Mouse (Mus musculus) heart, embryonic 14.5 days (tissue): ENCODE results near the gene Casp9. TPM values are rescaled to one million over a fixed set of nuclear protein-coding genes. Genes with fewer than 3 reads are reported as not detected.

Experiments used
- ATAC-seq: fragments of 200-750 bp; cut with Nextera tagmentation; 2 replicates; pipeline ENCODE4 v1.8.0; 2017; ENCODE audit warnings: low read depth, moderate TSS enrichment; ENCODE audit not compliant: insufficient number of reproducible peaks, insufficient read depth, low FRiP score
- H3K27ac ChIP-seq, 2 experiments: fragments of 200-500 bp in 1 of 2; fragments of 300-500 bp in 1 of 2; sonication (generic) in 1 of 2; replicated peaks in 1 of 2; 2 replicates each; pipeline ENCODE4 v1.5.1; 2012 to 2014; ENCODE audit warnings: low read depth in 2 of 2, low read length in 2 of 2, control low read depth in 1 of 2, mild to moderate bottlenecking in 1 of 2, mixed read lengths in 1 of 2; ENCODE audit not compliant: control insufficient read depth in 1 of 2, insufficient read depth in 1 of 2
- H3K27me3 ChIP-seq: fragments of 300-500 bp; sonication (generic); 2 replicates; pipeline ENCODE4 v1.6.1; 2014; ENCODE audit warnings: mild to moderate bottlenecking, low read length, control low read depth; ENCODE audit not compliant: control insufficient read depth, insufficient read depth
- H3K36me3 ChIP-seq: fragments of 300-500 bp; sonication (generic); 2 replicates; pipeline ENCODE4 v1.6.1; 2014; ENCODE audit warnings: mild to moderate bottlenecking, control low read depth, low read length, mixed read lengths; ENCODE audit not compliant: control insufficient read depth, insufficient read depth
- H3K4me1 ChIP-seq, 2 experiments: fragments of 200-500 bp in 1 of 2; fragments of 300-500 bp in 1 of 2; sonication (generic) in 1 of 2; 2 replicates each; pipeline ENCODE4 v1.6.1; 2012 to 2014; ENCODE audit warnings: low read length in 2 of 2, control low read depth in 1 of 2, mixed read lengths in 1 of 2; ENCODE audit not compliant: control insufficient read depth in 2 of 2, insufficient read depth in 2 of 2
- H3K4me2 ChIP-seq: fragments of 300-500 bp; sonication (generic); 2 replicates; pipeline ENCODE4 v1.6.1; 2014; ENCODE audit warnings: mild to moderate bottlenecking, low read length
- H3K4me3 ChIP-seq, 2 experiments: fragments of 200-500 bp in 1 of 2; fragments of 300-500 bp in 1 of 2; sonication (generic) in 1 of 2; 2 replicates each; pipeline ENCODE4 v1.5.1; 2012 to 2014; ENCODE audit warnings: low read length in 2 of 2, mild to moderate bottlenecking in 2 of 2, control low read depth in 1 of 2, low read depth in 1 of 2, moderate library complexity in 1 of 2; ENCODE audit not compliant: control insufficient read depth in 1 of 2, insufficient read depth in 1 of 2
- H3K9ac ChIP-seq: fragments of 300-500 bp; sonication (generic); 2 replicates; pipeline ENCODE4 v1.6.1; 2014; ENCODE audit warnings: mild to moderate bottlenecking, low read length
- H3K9me3 ChIP-seq: fragments of 300-500 bp; sonication (generic); 2 replicates; pipeline ENCODE4 v1.6.1; 2016; ENCODE audit warnings: low read length, control low read depth; ENCODE audit not compliant: control insufficient read depth
- WGBS: fragments of 180-500 bp; shearing (Covaris S2); extraction: QIAGEN DNeasy Blood & Tissue Kit; methylation state at CpG from one replicate; pipeline ENCODE4 v1.1.7; 2014; 5-methylcytosine and 5-hydroxymethylcytosine counted together
- polyA plus RNA-seq: library from polyadenylated mRNA; unstranded; fragments of >200 nt; fragmentation: Nextera tagmentation; extraction: Ambion mirVana; gene quantifications from 2 replicates; pipeline ENCODE4 v1.2.1, GENCODE M21; 2014

The Casp9 gene
- polyA plus RNA-seq, 1 experiment from 2014 or later: 15.4 TPM

- ATAC-seq: no peak
- WGBS: 92% methylated on average over 7 of the region's 7 CpGs
These were observed 25.9 kb downstream of the Casp9 start for GRCm38 (mm10) chr4:141819316-141819715.

DNA sequence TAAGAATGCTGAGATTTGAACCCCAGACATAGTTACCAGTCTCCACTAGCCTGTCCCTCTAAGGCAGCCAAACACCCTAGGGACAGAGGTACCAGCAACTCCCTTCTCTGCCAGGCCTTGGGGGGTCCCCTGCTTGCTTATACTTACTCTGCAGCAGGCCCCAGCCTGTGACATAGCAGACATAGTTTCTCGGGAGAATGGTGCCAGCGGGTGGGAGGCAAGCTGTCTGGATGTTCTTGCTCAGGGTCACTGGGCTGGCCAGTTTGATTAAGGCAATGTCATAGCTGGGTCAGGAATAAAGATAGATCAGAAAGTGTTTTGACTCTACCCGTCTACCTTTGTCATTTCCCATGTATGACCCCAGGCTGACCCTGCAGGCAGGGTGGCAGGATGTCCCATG is 27.8 kb downstream of the Casp9 start:
- Histone ChIP-seq H3K4me3 (no peak overlapping the region), H3K9ac (no peak overlapping the region), H3K27ac (no peak overlapping the region), H3K4me2 (no peak overlapping the region), H3K4me1 (peaks cover 4 to 7% of the 10 kb centered on the region in 2 experiments; a peak in 3 of 4 replicates), H3K9me3 (no peaks in the 10 kb centered on the region), H3K36me3 (no peaks in the 10 kb centered on the region), H3K27me3 (no peaks in the 10 kb centered on the region)
- 13% methylated on average over 3 of the region's 3 CpGs for WGBS
- ATAC-seq: no peak

More at GRCm38 (mm10) chr4:141819316-141819715, 25.9 kb downstream of the Casp9 start:
- no peak overlapping the region for H3K9ac ChIP-seq
- no peaks in the 10 kb centered on the region for H3K9me3 ChIP-seq
- H3K4me2 ChIP-seq: no peak overlapping the region
- no peak overlapping the region for H3K27ac ChIP-seq
- peaks cover 4 to 7% of the 10 kb centered on the region in 2 experiments; a peak in 3 of 4 replicates for H3K4me1 ChIP-seq
- H3K36me3 ChIP-seq: peaks cover 14% of the 10 kb centered on the region
- H3K27me3 ChIP-seq: no peaks in the 10 kb centered on the region
- no peak overlapping the region for H3K4me3 ChIP-seq

DNA sequence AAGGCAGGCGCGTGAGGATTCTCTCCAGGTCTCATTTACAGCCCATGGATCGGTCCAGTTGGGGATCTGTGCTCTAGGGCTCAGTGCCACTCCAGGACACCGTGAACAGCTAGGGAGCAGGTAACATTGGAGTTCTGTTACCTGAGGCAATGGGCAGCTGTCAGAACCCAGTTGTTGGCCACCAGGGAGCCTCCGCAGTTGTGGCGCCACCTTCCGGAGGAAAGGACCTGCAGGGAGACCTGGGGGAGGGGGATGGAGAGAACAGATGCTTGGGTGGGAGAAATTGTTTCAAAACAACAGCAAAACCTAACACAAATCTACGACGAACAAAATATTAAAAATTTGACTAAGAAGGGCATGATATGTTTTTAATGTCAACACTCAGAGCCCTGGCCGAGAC is 28.7 kb downstream of the Casp9 start:
- Histone ChIP-seq H3K4me3 (no peak overlapping the region), H3K4me2 (no peak overlapping the region), H3K4me1 (peaks cover 4 to 7% of the 10 kb centered on the region in 2 experiments; a peak in 3 of 4 replicates), H3K27me3 (no peaks in the 10 kb centered on the region), H3K36me3 (no peaks in the 10 kb centered on the region), H3K9ac (no peak overlapping the region), H3K9me3 (no peaks in the 10 kb centered on the region), H3K27ac (no peak overlapping the region)
- no peak for ATAC-seq
- WGBS: 72% methylated on average over 10 of the region's 10 CpGs

- WGBS: 55% methylated on average over 3 of the region's 3 CpGs
- Histone ChIP-seq H3K9ac (no peak overlapping the region), H3K4me2 (no peak overlapping the region), H3K27ac (no peak overlapping the region), H3K9me3 (no peaks in the 10 kb centered on the region), H3K27me3 (no peaks in the 10 kb centered on the region), H3K36me3 (no peaks in the 10 kb centered on the region), H3K4me3 (no peak overlapping the region), H3K4me1 (peaks cover 7 to 14% of the 10 kb centered on the region in 2 experiments)
- no peak for ATAC-seq
These were observed 29.6 kb downstream of the Casp9 start for GRCm38 (mm10) chr4:141822979-141823378.

DNA sequence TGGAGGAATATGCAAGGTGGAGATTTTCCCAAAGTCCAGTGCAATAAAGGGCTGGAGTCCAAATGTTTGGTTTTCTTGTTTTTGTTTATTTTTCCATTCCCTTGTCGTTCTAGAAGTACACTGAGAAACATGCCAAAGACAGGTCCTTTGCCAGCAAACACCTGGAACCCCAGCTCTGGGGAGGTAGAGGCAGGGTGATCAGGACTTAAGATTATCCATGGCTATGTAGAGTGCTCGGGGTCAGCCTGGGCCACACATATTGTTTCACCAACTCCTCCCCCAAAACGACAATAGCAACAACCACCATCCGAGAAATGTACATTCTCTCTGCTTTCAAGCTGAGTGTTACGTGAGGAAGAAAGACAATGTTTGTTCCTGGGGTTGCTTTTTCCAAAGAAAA is 32.6 kb downstream of the Casp9 start, which contains the start of gene Cela2a:
Cela2a (minus strand) TSS at position 101 of the 400 bp plus-strand sequence.
- ATAC-seq: no peak
- Histone ChIP-seq H3K4me3 (no peak within 1 kb of the TSS), H3K4me2 (no peak within 1 kb of the TSS), H3K9ac (no peak within 1 kb of the TSS), H3K4me1 (peaks cover 12 to 19% of the 10 kb centered on the region in 2 experiments), H3K36me3 (no peaks in the 10 kb centered on the region), H3K27ac (no peak within 1 kb of the TSS), H3K27me3 (no peaks in the 10 kb centered on the region), H3K9me3 (no peaks in the 10 kb centered on the region)
- 64% methylated on average over 5 of the region's 5 CpGs for WGBS

DNA sequence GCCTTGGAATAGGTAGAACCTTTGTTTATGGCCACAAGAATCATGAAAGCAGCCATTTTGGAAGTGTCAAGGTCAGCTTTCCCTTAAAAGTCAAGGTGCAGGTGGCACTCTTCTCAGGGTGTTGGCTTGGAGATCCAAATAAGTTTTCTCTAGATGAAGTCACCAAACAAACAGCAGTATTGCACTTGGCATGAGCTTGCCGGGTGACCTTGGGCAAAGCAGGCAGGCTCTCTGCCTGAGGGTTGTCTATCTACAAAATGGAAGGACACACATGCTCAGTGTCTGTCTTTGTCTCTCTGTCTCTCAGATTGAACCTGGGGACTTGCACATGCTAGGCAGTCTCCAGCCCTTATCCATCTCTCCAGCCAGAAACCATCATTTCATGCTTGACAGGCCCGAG is 34.0 kb downstream of the Casp9 start:
- H3K27me3 ChIP-seq: no peaks in the 10 kb centered on the region
- H3K27ac ChIP-seq: no peak overlapping the region
- no peak overlapping the region for H3K4me2 ChIP-seq
- peaks cover 8 to 12% of the 10 kb centered on the region in 2 experiments; a peak in 3 of 4 replicates for H3K4me1 ChIP-seq
- 88% methylated on average over 2 of the region's 2 CpGs for WGBS
- ATAC-seq: no peak
- no peaks in the 10 kb centered on the region for H3K36me3 ChIP-seq
- no peak overlapping the region for H3K9ac ChIP-seq
- H3K9me3 ChIP-seq: no peaks in the 10 kb centered on the region
- no peak overlapping the region for H3K4me3 ChIP-seq

DNA sequence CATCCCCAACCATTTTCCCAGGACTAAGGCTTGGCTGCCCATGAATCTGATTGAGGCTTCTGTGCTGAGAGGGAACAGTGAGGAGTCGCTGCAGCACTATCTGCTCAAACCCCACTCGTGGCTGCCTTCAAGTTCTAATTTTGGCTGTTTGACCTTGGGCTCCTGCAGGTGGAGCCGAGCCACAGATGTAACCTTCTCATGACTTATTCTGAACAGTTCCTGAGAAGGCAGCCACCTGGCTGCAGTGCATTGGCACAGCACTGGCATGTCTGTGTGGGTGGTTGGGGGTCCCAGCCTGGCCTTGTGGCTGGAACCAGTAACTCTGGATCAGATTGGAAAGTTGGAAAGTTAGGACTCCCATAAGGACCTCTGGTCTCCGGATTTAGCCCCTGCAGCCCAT is 34.8 kb downstream of the Casp9 start:
- no peaks in the 10 kb centered on the region for H3K27me3 ChIP-seq
- WGBS: 34% methylated on average over 4 of the region's 4 CpGs
- H3K27ac ChIP-seq: no peak overlapping the region
- no peak overlapping the region for H3K9ac ChIP-seq
- H3K4me2 ChIP-seq: no peak overlapping the region
- H3K9me3 ChIP-seq: no peaks in the 10 kb centered on the region
- peaks cover 8 to 12% of the 10 kb centered on the region in 2 experiments; a peak in 3 of 4 replicates for H3K4me1 ChIP-seq
- H3K36me3 ChIP-seq: no peaks in the 10 kb centered on the region
- no peak for ATAC-seq
- H3K4me3 ChIP-seq: no peak overlapping the region

GRCm38 (mm10) chr4:141830381-141830780 is 37.0 kb downstream of the Casp9 start:
- WGBS: 58% methylated on average over 11 of the region's 11 CpGs

More at GRCm38 (mm10) chr4:141830381-141830780, 37.0 kb downstream of the Casp9 start:
- ATAC-seq: no peak
- H3K36me3 ChIP-seq: no peaks in the 10 kb centered on the region
- H3K4me2 ChIP-seq: no peak overlapping the region
- H3K4me1 ChIP-seq: peaks cover 8 to 12% of the 10 kb centered on the region in 2 experiments; a peak in 3 of 4 replicates
- no peak overlapping the region for H3K27ac ChIP-seq
- no peaks in the 10 kb centered on the region for H3K27me3 ChIP-seq
- no peak overlapping the region for H3K4me3 ChIP-seq
- H3K9ac ChIP-seq: no peak overlapping the region
- H3K9me3 ChIP-seq: no peaks in the 10 kb centered on the region
